Mouse (Mus musculus): Measurements from ENCODE around the gene Olfr98. TPM values are rescaled to one million over a fixed set of nuclear protein-coding genes. Genes with fewer than 3 reads are reported as not detected.

Gene Olfr98
- total RNA-seq, 2 experiments from 2014 or later = not detected

Other genes with a start within 250 kb of the Olfr98 start
- not detected in 2 replicates for gene Mog, start 240.4 kb downstream of the Olfr98 start, total RNA-seq (2015)
- not detected in 2 replicates for gene Mog, start 240.4 kb downstream of the Olfr98 start, total RNA-seq (2017)
- gene Gabbr1, start 217.8 kb downstream of the Olfr98 start, total RNA-seq (2015) = 2.6 and 4.3 TPM in 2 replicates
- 0.25 and 0.91 TPM in 2 replicates for gene Gabbr1, start 217.8 kb downstream of the Olfr98 start, total RNA-seq (2017)
- not detected in 2 replicates for gene Olfr90, start 175.2 kb downstream of the Olfr98 start, total RNA-seq (2015)
- not detected in 2 replicates for gene Olfr90, start 175.2 kb downstream of the Olfr98 start, total RNA-seq (2017)
- not detected in 2 replicates for gene Olfr91, start 165.5 kb downstream of the Olfr98 start, total RNA-seq (2015)
- not detected in 2 replicates for gene Olfr91, start 165.5 kb downstream of the Olfr98 start, total RNA-seq (2017)
- not detected in 2 replicates for gene Olfr92, start 143.7 kb downstream of the Olfr98 start, total RNA-seq (2015)
- gene Olfr92, start 143.7 kb downstream of the Olfr98 start, total RNA-seq (2017) = not detected in 2 replicates
- gene Olfr93, start 102.3 kb downstream of the Olfr98 start, total RNA-seq (2015) = not detected in 2 replicates
- not detected in 2 replicates for gene Olfr93, start 102.3 kb downstream of the Olfr98 start, total RNA-seq (2017)
- gene Ubd, start 69.9 kb downstream of the Olfr98 start, total RNA-seq (2015) = 0.22 TPM in 1 of 2 replicates, not detected in the other
- gene Ubd, start 69.9 kb downstream of the Olfr98 start, total RNA-seq (2017) = 0.27 TPM in 1 of 2 replicates, not detected in the other
- not detected in 2 replicates for gene Olfr94, start 62.8 kb downstream of the Olfr98 start, total RNA-seq (2015)
- not detected in 2 replicates for gene Olfr94, start 62.8 kb downstream of the Olfr98 start, total RNA-seq (2017)
- gene Olfr95, start 50.6 kb downstream of the Olfr98 start, total RNA-seq (2015) = not detected in 2 replicates
- gene Olfr95, start 50.6 kb downstream of the Olfr98 start, total RNA-seq (2017) = not detected in 2 replicates
- gene Olfr96, start 43.6 kb downstream of the Olfr98 start, total RNA-seq (2015) = not detected in 2 replicates
- not detected in 2 replicates for gene Olfr96, start 43.6 kb downstream of the Olfr98 start, total RNA-seq (2017)
- not detected in 2 replicates for gene Olfr97, start 26.4 kb downstream of the Olfr98 start, total RNA-seq (2015)
- gene Olfr97, start 26.4 kb downstream of the Olfr98 start, total RNA-seq (2017) = not detected in 2 replicates
- 11.0 and 11.6 TPM in 2 replicates for gene H2-M3, start 6.5 kb upstream of the Olfr98 start, total RNA-seq (2015)
- 23.5 and 27.3 TPM in 2 replicates for gene H2-M3, start 6.5 kb upstream of the Olfr98 start, total RNA-seq (2017)
- gene Olfr99, start 19.7 kb upstream of the Olfr98 start, total RNA-seq (2015) = not detected in 2 replicates
- not detected in 2 replicates for gene Olfr99, start 19.7 kb upstream of the Olfr98 start, total RNA-seq (2017)
- not detected in 2 replicates for gene Olfr101, start 40.6 kb upstream of the Olfr98 start, total RNA-seq (2015)
- gene Olfr101, start 40.6 kb upstream of the Olfr98 start, total RNA-seq (2017) = not detected in 2 replicates
- not detected in 2 replicates for gene Olfr102, start 53.3 kb upstream of the Olfr98 start, total RNA-seq (2015)
- gene Olfr102, start 53.3 kb upstream of the Olfr98 start, total RNA-seq (2017) = not detected in 2 replicates
- not detected in 2 replicates for gene Olfr103, start 75.9 kb upstream of the Olfr98 start, total RNA-seq (2015)
- gene Olfr103, start 75.9 kb upstream of the Olfr98 start, total RNA-seq (2017) = not detected in 2 replicates
- not detected in 2 replicates for gene Olfr104-ps, start 95.8 kb upstream of the Olfr98 start, total RNA-seq (2015)
- gene Olfr104-ps, start 95.8 kb upstream of the Olfr98 start, total RNA-seq (2017) = not detected in 2 replicates
- gene Olfr105-ps, start 115.3 kb upstream of the Olfr98 start, total RNA-seq (2015) = not detected in 2 replicates
- not detected in 2 replicates for gene Olfr105-ps, start 115.3 kb upstream of the Olfr98 start, total RNA-seq (2017)
- gene Olfr106-ps, start 126.6 kb upstream of the Olfr98 start, total RNA-seq (2015) = not detected in 2 replicates
- gene Olfr106-ps, start 126.6 kb upstream of the Olfr98 start, total RNA-seq (2017) = not detected in 2 replicates
- gene Olfr107, start 135.5 kb upstream of the Olfr98 start, total RNA-seq (2015) = not detected in 2 replicates
- not detected in 2 replicates for gene Olfr107, start 135.5 kb upstream of the Olfr98 start, total RNA-seq (2017)
- not detected in 2 replicates for gene Olfr108, start 181.7 kb upstream of the Olfr98 start, total RNA-seq (2015)
- not detected in 2 replicates for gene Olfr108, start 181.7 kb upstream of the Olfr98 start, total RNA-seq (2017)
- not detected in 2 replicates for gene Olfr109, start 195.2 kb upstream of the Olfr98 start, total RNA-seq (2015)
- not detected in 2 replicates for gene Olfr109, start 195.2 kb upstream of the Olfr98 start, total RNA-seq (2017)
- gene H2-M2, start 219.8 kb upstream of the Olfr98 start, total RNA-seq (2015) = not detected in 2 replicates
- gene H2-M2, start 219.8 kb upstream of the Olfr98 start, total RNA-seq (2017) = not detected in 2 replicates
- gene Olfr110, start 228.7 kb upstream of the Olfr98 start, total RNA-seq (2015) = not detected in 2 replicates
- not detected in 2 replicates for gene Olfr110, start 228.7 kb upstream of the Olfr98 start, total RNA-seq (2017)
- not detected in 2 replicates for gene Olfr111, start 244.3 kb upstream of the Olfr98 start, total RNA-seq (2015)
- gene Olfr111, start 244.3 kb upstream of the Olfr98 start, total RNA-seq (2017) = not detected in 2 replicates

Measured in megakaryocyte progenitor cell, adult 5-6 weeks (primary cell).